Mouse (Mus musculus): Measurements from ENCODE around the gene Ldb2. TPM values are rescaled to one million over a fixed set of nuclear protein-coding genes. Genes with fewer than 3 reads are reported as not detected.

Ldb2 gene
- polyA plus RNA-seq, 1 experiment from 2014 or later, result 51.5 TPM

GRCm38 (mm10) chr5:44552121-44552520 is 247.4 kb downstream of the Ldb2 start:
- DNase-seq (ENCODE audit: low spot score) (no peak), ATAC-seq (replicated peaks; ENCODE audit: insufficient number of reproducible peaks, low FRiP score, low TSS enrichment, low read depth) (no peak)
- 87% methylated on average over 8 of the region's 8 CpGs for WGBS
- Histone ChIP-seq H3K27ac (replicated peaks; ENCODE audit: low read depth, low read length) (no peak overlapping the region), H3K27me3 (ENCODE audit: control insufficient read depth, insufficient read depth, low read length) (no peaks in the 10 kb centered on the region), H3K4me1 (ENCODE audit: control insufficient read depth, insufficient read depth, low read length) (no peaks in the 10 kb centered on the region), H3K4me2 (ENCODE audit: low read depth, low read length) (no peak overlapping the region), H3K36me3 (replicated peaks; ENCODE audit: control insufficient read depth, insufficient read depth, low read depth, low read length) (no peaks in the 10 kb centered on the region), H3K9ac (replicated peaks; ENCODE audit: low read length) (no peak overlapping the region), H3K4me3 (ENCODE audit: low read depth, low read length) (no peak overlapping the region), H3K9me3 (replicated peaks; ENCODE audit: control insufficient read depth, low read length) (no peaks in the 10 kb centered on the region)

GRCm38 (mm10) chr5:44548468-44548867 is 251.0 kb downstream of the Ldb2 start:
- no peaks in the 10 kb centered on the region for H3K27me3 ChIP-seq (ENCODE audit: control insufficient read depth, insufficient read depth, low read length)
- H3K36me3 ChIP-seq (replicated peaks; ENCODE audit: control insufficient read depth, insufficient read depth, low read depth, low read length), result no peaks in the 10 kb centered on the region
- no peak for DNase-seq (ENCODE audit: low spot score)
- H3K9me3 ChIP-seq (replicated peaks; ENCODE audit: control insufficient read depth, low read length), result no peaks in the 10 kb centered on the region
- H3K4me2 ChIP-seq (ENCODE audit: low read depth, low read length), result no peak overlapping the region
- no peak overlapping the region for H3K4me3 ChIP-seq (ENCODE audit: low read depth, low read length)
- 82% methylated on average over 11 of the region's 11 CpGs for WGBS
- no peak overlapping the region for H3K9ac ChIP-seq (replicated peaks; ENCODE audit: low read length)
- ATAC-seq (replicated peaks; ENCODE audit: insufficient number of reproducible peaks, low FRiP score, low TSS enrichment, low read depth), result no peak
- H3K27ac ChIP-seq (replicated peaks; ENCODE audit: low read depth, low read length), result no peak overlapping the region
- H3K4me1 ChIP-seq (ENCODE audit: control insufficient read depth, insufficient read depth, low read length), result no peaks in the 10 kb centered on the region

GRCm38 (mm10) chr5:44543472-44544132 is 255.9 kb downstream of the Ldb2 start:
- no peaks in the 10 kb centered on the region for H3K36me3 ChIP-seq (replicated peaks; ENCODE audit: control insufficient read depth, insufficient read depth, low read depth, low read length)
- no peaks in the 10 kb centered on the region for H3K27me3 ChIP-seq (ENCODE audit: control insufficient read depth, insufficient read depth, low read length)
- no peak overlapping the region for H3K27ac ChIP-seq (replicated peaks; ENCODE audit: low read depth, low read length)
- no peak for DNase-seq (ENCODE audit: low spot score)
- no peak overlapping the region for H3K9ac ChIP-seq (replicated peaks; ENCODE audit: low read length)
- no peaks in the 10 kb centered on the region for H3K9me3 ChIP-seq (replicated peaks; ENCODE audit: control insufficient read depth, low read length)
- no peak for ATAC-seq (replicated peaks; ENCODE audit: insufficient number of reproducible peaks, low FRiP score, low TSS enrichment, low read depth)
- H3K4me3 ChIP-seq (ENCODE audit: low read depth, low read length), result no peak overlapping the region
- no peak overlapping the region for H3K4me2 ChIP-seq (ENCODE audit: low read depth, low read length)
- no peaks in the 10 kb centered on the region for H3K4me1 ChIP-seq (ENCODE audit: control insufficient read depth, insufficient read depth, low read length)
- 92% methylated on average over 2 of the region's 2 CpGs for WGBS

- no peaks in the 10 kb centered on the region for H3K4me1 ChIP-seq (ENCODE audit: control insufficient read depth, insufficient read depth, low read length)
- no peaks in the 10 kb centered on the region for H3K36me3 ChIP-seq (replicated peaks; ENCODE audit: control insufficient read depth, insufficient read depth, low read depth, low read length)
- H3K9me3 ChIP-seq (replicated peaks; ENCODE audit: control insufficient read depth, low read length), result no peaks in the 10 kb centered on the region
- no peak overlapping the region for H3K4me2 ChIP-seq (ENCODE audit: low read depth, low read length)
- no peak overlapping the region for H3K9ac ChIP-seq (replicated peaks; ENCODE audit: low read length)
- no peak overlapping the region for H3K27ac ChIP-seq (replicated peaks; ENCODE audit: low read depth, low read length)
- H3K27me3 ChIP-seq (ENCODE audit: control insufficient read depth, insufficient read depth, low read length), result no peaks in the 10 kb centered on the region
- no peak for ATAC-seq (replicated peaks; ENCODE audit: insufficient number of reproducible peaks, low FRiP score, low TSS enrichment, low read depth)
- no peak for DNase-seq (ENCODE audit: low spot score)
- WGBS, result 91% methylated on average over 9 of the region's 9 CpGs
- no peak overlapping the region for H3K4me3 ChIP-seq (ENCODE audit: low read depth, low read length)
Measured at GRCm38 (mm10) chr5:44541748-44542147, 257.7 kb downstream of the Ldb2 start.

GRCm38 (mm10) chr5:44538687-44539086 is 260.8 kb downstream of the Ldb2 start:
- Histone ChIP-seq H3K4me2 (ENCODE audit: low read depth, low read length) (no peak overlapping the region), H3K27me3 (ENCODE audit: control insufficient read depth, insufficient read depth, low read length) (no peaks in the 10 kb centered on the region), H3K9me3 (replicated peaks; ENCODE audit: control insufficient read depth, low read length) (no peaks in the 10 kb centered on the region), H3K36me3 (replicated peaks; ENCODE audit: control insufficient read depth, insufficient read depth, low read depth, low read length) (no peaks in the 10 kb centered on the region), H3K9ac (replicated peaks; ENCODE audit: low read length) (no peak overlapping the region), H3K4me3 (ENCODE audit: low read depth, low read length) (no peak overlapping the region), H3K4me1 (ENCODE audit: control insufficient read depth, insufficient read depth, low read length) (no peaks in the 10 kb centered on the region), H3K27ac (replicated peaks; ENCODE audit: low read depth, low read length) (no peak overlapping the region)
- 58% methylated on average over 2 of the region's 2 CpGs for WGBS
- ATAC-seq (replicated peaks; ENCODE audit: insufficient number of reproducible peaks, low FRiP score, low TSS enrichment, low read depth), result no peak
- no peak for DNase-seq (ENCODE audit: low spot score)

GRCm38 (mm10) chr5:44538000-44538395 is 261.5 kb downstream of the Ldb2 start:
- H3K9me3 ChIP-seq (replicated peaks; ENCODE audit: control insufficient read depth, low read length), result no peaks in the 10 kb centered on the region
- no peaks in the 10 kb centered on the region for H3K36me3 ChIP-seq (replicated peaks; ENCODE audit: control insufficient read depth, insufficient read depth, low read depth, low read length)
- DNase-seq (ENCODE audit: low spot score) (peak; percentile 90), ATAC-seq (replicated peaks; ENCODE audit: insufficient number of reproducible peaks, low FRiP score, low TSS enrichment, low read depth) (peak; percentile 90)
- H3K4me1 ChIP-seq (ENCODE audit: control insufficient read depth, insufficient read depth, low read length), result no peaks in the 10 kb centered on the region
- H3K27me3 ChIP-seq (ENCODE audit: control insufficient read depth, insufficient read depth, low read length), result no peaks in the 10 kb centered on the region
- 6% methylated on average over 5 of the region's 5 CpGs for WGBS
- H3K4me3 ChIP-seq (ENCODE audit: low read depth, low read length), result no peak overlapping the region
- H3K27ac ChIP-seq (replicated peaks; ENCODE audit: low read depth, low read length), result no peak overlapping the region
- no peak overlapping the region for H3K4me2 ChIP-seq (ENCODE audit: low read depth, low read length)
- no peak overlapping the region for H3K9ac ChIP-seq (replicated peaks; ENCODE audit: low read length)

GRCm38 (mm10) chr5:44537316-44537999 is 262.0 kb downstream of the Ldb2 start:
- DNase-seq (ENCODE audit: low spot score) (no peak), ATAC-seq (replicated peaks; ENCODE audit: insufficient number of reproducible peaks, low FRiP score, low TSS enrichment, low read depth) (no peak)
- Histone ChIP-seq H3K9me3 (replicated peaks; ENCODE audit: control insufficient read depth, low read length) (no peaks in the 10 kb centered on the region), H3K9ac (replicated peaks; ENCODE audit: low read length) (no peak overlapping the region), H3K4me1 (ENCODE audit: control insufficient read depth, insufficient read depth, low read length) (no peaks in the 10 kb centered on the region), H3K27ac (replicated peaks; ENCODE audit: low read depth, low read length) (no peak overlapping the region), H3K36me3 (replicated peaks; ENCODE audit: control insufficient read depth, insufficient read depth, low read depth, low read length) (no peaks in the 10 kb centered on the region), H3K27me3 (ENCODE audit: control insufficient read depth, insufficient read depth, low read length) (no peaks in the 10 kb centered on the region), H3K4me3 (ENCODE audit: low read depth, low read length) (no peak overlapping the region), H3K4me2 (ENCODE audit: low read depth, low read length) (no peak overlapping the region)
- WGBS, result 77% methylated on average over 5 of the region's 5 CpGs

GRCm38 (mm10) chr5:44529466-44529865 is 270.0 kb downstream of the Ldb2 start:
- DNase-seq (ENCODE audit: low spot score) (no peak), ATAC-seq (replicated peaks; ENCODE audit: insufficient number of reproducible peaks, low FRiP score, low TSS enrichment, low read depth) (no peak)
- H3K27me3 ChIP-seq (ENCODE audit: control insufficient read depth, insufficient read depth, low read length), result no peaks in the 10 kb centered on the region
- no peak overlapping the region for H3K4me3 ChIP-seq (ENCODE audit: low read depth, low read length)
- H3K9ac ChIP-seq (replicated peaks; ENCODE audit: low read length), result no peak overlapping the region
- no peaks in the 10 kb centered on the region for H3K4me1 ChIP-seq (ENCODE audit: control insufficient read depth, insufficient read depth, low read length)
- H3K36me3 ChIP-seq (replicated peaks; ENCODE audit: control insufficient read depth, insufficient read depth, low read depth, low read length), result no peaks in the 10 kb centered on the region
- no peak overlapping the region for H3K4me2 ChIP-seq (ENCODE audit: low read depth, low read length)
- 80% methylated on average over 3 of the region's 3 CpGs for WGBS
- H3K27ac ChIP-seq (replicated peaks; ENCODE audit: low read depth, low read length), result no peak overlapping the region
- H3K9me3 ChIP-seq (replicated peaks; ENCODE audit: control insufficient read depth, low read length), result no peaks in the 10 kb centered on the region

Measured in embryonic facial prominence, embryonic 11.5 days (tissue).